Mouse (Mus musculus) G1E (cell line): ENCODE measurements at regions not wholly inside any gene's neighbourhood (a gene's known extent, or its start where the extent isn't known, plus 50 kb on each side); places are given as distances from the start of the nearest gene placed in this dataset.

Experiments
- ATAC-seq: 2 replicates; pipeline ENCODE4 v1.8.0; 2016; ENCODE audit warnings: mild to moderate bottlenecking; ENCODE audit not compliant: insufficient number of reproducible peaks, poor library complexity, low FRiP score, severe bottlenecking; ENCODE audit errors: extremely low read depth
- DNase-seq: peaks from one replicate; pipeline ENCODE4 v3.0.0; 2012; ENCODE audit warnings: low spot score
- H3K27me3 ChIP-seq: 2 replicates; pipeline ENCODE4 v1.6.1; 2012; ENCODE audit warnings: mild to moderate bottlenecking, low read length, inconsistent platforms; ENCODE audit not compliant: insufficient read depth
- H3K36me3 ChIP-seq: replicated peaks from 2 replicates; pipeline ENCODE3; 2012; ENCODE audit warnings: mild to moderate bottlenecking, inconsistent platforms
- H3K4me1 ChIP-seq: 2 replicates; pipeline ENCODE4 v1.6.1; 2012; ENCODE audit warnings: low read depth, low read length, inconsistent platforms, mixed read lengths; ENCODE audit not compliant: insufficient read depth
- H3K4me3 ChIP-seq: 2 replicates; pipeline ENCODE4 v1.5.1; 2012; ENCODE audit warnings: low read depth, mild to moderate bottlenecking, inconsistent platforms, low read length, moderate library complexity, mixed read lengths
- H3K9me3 ChIP-seq: replicated peaks from 2 replicates; pipeline ENCODE4 v1.6.1; 2012; ENCODE audit warnings: inconsistent platforms
- CTCF ChIP-seq: IDR thresholded peaks from 2 replicates; pipeline ENCODE4 v1.5.1; 2012; ENCODE audit warnings: low read depth, low read length, inconsistent platforms, mixed read lengths
- GATA1 ChIP-seq: IDR thresholded peaks from 2 replicates; pipeline ENCODE4 v1.6.1; 2012; ENCODE audit warnings: borderline replicate concordance, low read length, inconsistent platforms, mixed read lengths
- GATA2 ChIP-seq: IDR thresholded peaks from 2 replicates; pipeline ENCODE4 v1.6.1; 2012; ENCODE audit warnings: low read depth, low read length, inconsistent platforms, borderline replicate concordance
- POLR2AphosphoS5 ChIP-seq: IDR thresholded peaks from 2 replicates; pipeline ENCODE4 v1.6.1; 2012; ENCODE audit warnings: low read depth, low read length, inconsistent platforms; ENCODE audit not compliant: insufficient replicate concordance
- TAL1 ChIP-seq: conservative IDR thresholded peaks from 2 replicates; pipeline ENCODE4 v1.6.1; 2012; ENCODE audit warnings: low read depth, low read length, inconsistent platforms, mixed read lengths

DNA sequence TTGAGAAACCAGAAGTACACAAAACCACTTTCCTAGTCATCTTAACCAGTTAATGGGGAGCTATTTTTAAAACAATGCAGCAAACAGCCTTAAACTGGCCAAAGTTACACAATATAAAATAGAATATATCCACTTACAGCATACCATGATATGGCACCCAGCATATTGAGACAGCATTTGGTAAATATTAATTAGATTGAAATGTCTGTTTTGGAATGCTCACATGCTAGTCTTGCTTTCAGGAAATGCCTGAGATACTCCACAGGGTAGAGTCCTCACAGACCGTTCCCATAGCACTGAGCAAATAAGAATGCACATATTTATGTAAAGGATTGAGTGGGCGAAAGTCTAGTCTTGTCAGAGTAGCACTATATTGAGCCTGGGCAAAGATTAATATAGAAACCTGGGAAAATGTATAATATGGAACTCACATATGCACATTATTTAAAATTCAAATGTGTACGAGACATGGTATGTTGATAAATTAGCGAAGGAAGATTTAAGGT, 185.1 kb upstream of the Vegfc start:
- no peak for TF ChIP-seq POLR2AphosphoS5
- TF ChIP-seq GATA2 = no peak
- TF ChIP-seq GATA1 = no peak
- no peak for TF ChIP-seq CTCF
- TF ChIP-seq TAL1 = no peak
- DNase-seq (no peak), ATAC-seq (no peak)
- Histone ChIP-seq H3K4me3 (no peak overlapping the region), H3K36me3 (no peaks in the 10 kb centered on the region), H3K27me3 (no peaks in the 10 kb centered on the region), H3K9me3 (no peaks in the 10 kb centered on the region), H3K4me1 (no peaks in the 10 kb centered on the region)

DNA sequence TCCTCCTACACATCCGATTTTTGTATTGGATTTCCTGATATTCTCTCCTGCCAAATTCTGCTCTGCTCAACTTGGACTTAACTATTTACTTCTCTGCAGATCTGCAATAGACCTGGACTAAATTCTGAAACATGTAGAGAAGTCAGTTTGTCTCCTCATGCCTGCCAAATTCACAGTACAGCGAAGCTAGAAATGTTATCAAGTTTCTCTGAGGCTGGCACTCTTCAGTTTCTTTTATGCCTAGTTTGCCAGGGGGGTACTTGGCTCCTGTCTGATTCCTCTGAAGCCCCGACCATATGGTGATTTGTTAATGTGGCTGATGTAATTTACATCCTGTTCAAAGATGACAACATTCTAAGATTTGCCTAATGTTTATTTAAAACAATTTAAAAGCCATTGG, 184.6 kb upstream of the Vegfc start:
- ATAC-seq (no peak), DNase-seq (no peak)
- Histone ChIP-seq H3K27me3 (no peaks in the 10 kb centered on the region), H3K4me1 (no peaks in the 10 kb centered on the region), H3K4me3 (no peak overlapping the region), H3K9me3 (no peaks in the 10 kb centered on the region), H3K36me3 (no peaks in the 10 kb centered on the region)
- TF ChIP-seq CTCF (no peak), POLR2AphosphoS5 (no peak), GATA2 (no peak), GATA1 (no peak), TAL1 (no peak)

GRCm38 (mm10) chr8:53922343-53922742, 155.1 kb upstream of the Vegfc start:
- H3K4me3 ChIP-seq = no peak overlapping the region
- no peak for DNase-seq
- H3K36me3 ChIP-seq = no peaks in the 10 kb centered on the region
- TF ChIP-seq CTCF = no peak
- TF ChIP-seq GATA2 = no peak
- no peak for ATAC-seq
- H3K9me3 ChIP-seq = 0 out of 2 replicates have a peak, but pooled peaks cover 3% of the 10 kb centered on the region
- no peaks in the 10 kb centered on the region for H3K4me1 ChIP-seq
- H3K27me3 ChIP-seq = no peaks in the 10 kb centered on the region

DNA sequence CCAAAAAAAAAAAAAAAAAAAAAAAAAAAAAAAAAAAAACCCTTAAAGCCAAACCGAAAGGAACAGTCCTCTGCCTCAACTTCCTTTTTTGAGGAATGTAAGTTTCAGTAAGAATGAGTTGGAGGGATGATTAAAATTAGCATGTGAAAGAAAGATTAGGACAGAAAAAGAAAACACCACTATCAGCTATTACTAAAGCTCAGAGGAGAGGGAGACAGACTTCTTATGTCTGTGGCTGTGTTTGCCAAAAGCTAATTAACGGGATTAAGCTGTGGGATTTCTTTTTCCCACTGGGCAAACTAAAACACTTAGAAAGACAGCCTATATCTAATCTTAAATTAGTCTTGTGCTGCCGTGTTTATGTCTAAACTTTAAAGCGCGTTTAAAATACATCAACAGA, 146.7 kb upstream of the Vegfc start:
- Histone ChIP-seq H3K9me3 (no peaks in the 10 kb centered on the region), H3K4me1 (no peaks in the 10 kb centered on the region), H3K4me3 (no peak overlapping the region), H3K36me3 (no peaks in the 10 kb centered on the region), H3K27me3 (no peaks in the 10 kb centered on the region)
- no peak for TF ChIP-seq GATA2
- TF ChIP-seq TAL1 = no peak
- no peak for TF ChIP-seq GATA1
- TF ChIP-seq CTCF = no peak
- no peak for TF ChIP-seq POLR2AphosphoS5
- ATAC-seq (no peak), DNase-seq (no peak)

DNA sequence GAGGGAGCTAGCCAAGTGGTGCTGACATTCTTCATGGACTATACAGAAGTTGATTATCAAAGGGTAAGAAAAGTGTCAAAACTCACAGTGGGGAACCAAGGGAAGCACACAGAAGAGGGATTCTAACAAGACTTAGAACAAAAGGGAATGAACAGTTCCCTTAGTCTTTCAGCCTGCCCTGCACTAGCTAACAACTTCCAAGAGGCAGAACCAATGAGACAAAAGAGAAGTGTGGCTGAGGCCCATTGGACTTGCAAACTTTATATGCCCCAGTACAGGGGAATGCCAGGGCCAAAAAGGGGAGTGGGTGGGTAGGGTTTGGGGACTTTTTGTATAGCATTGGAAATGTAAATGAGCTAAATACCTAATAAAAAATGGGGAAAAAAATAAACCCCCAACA, 139.0 kb upstream of the Vegfc start:
- no peak for DNase-seq
- H3K9me3 ChIP-seq = no peaks in the 10 kb centered on the region
- ATAC-seq = no peak
- no peak for TF ChIP-seq GATA2
- no peak for TF ChIP-seq POLR2AphosphoS5
- TF ChIP-seq TAL1 = no peak
- no peak for TF ChIP-seq GATA1
- no peak for TF ChIP-seq CTCF
- H3K4me3 ChIP-seq = no peak overlapping the region
- H3K36me3 ChIP-seq = no peaks in the 10 kb centered on the region
- no peaks in the 10 kb centered on the region for H3K27me3 ChIP-seq
- H3K4me1 ChIP-seq = no peaks in the 10 kb centered on the region

- ATAC-seq = no peak
These were observed 137.9 kb upstream of the Vegfc start for GRCm38 (mm10) chr8:53939519-53939918.

GRCm38 (mm10) chr8:53941144-53941543, 136.3 kb upstream of the Vegfc start:
- Histone ChIP-seq H3K36me3 (no peaks in the 10 kb centered on the region), H3K9me3 (no peaks in the 10 kb centered on the region), H3K4me3 (no peak overlapping the region), H3K27me3 (no peaks in the 10 kb centered on the region), H3K4me1 (no peaks in the 10 kb centered on the region)
- ATAC-seq = no peak
- TF ChIP-seq TAL1 (no peak), CTCF (no peak), GATA2 (no peak), POLR2AphosphoS5 (no peak), GATA1 (no peak)
- no peak for DNase-seq

More at GRCm38 (mm10) chr8:53939519-53939918, 137.9 kb upstream of the Vegfc start:
- Histone ChIP-seq H3K4me3 (no peak overlapping the region), H3K27me3 (no peaks in the 10 kb centered on the region), H3K36me3 (no peaks in the 10 kb centered on the region), H3K4me1 (no peaks in the 10 kb centered on the region), H3K9me3 (no peaks in the 10 kb centered on the region)
- no peak for DNase-seq
- TF ChIP-seq CTCF (no peak), TAL1 (no peak), GATA1 (no peak), GATA2 (no peak), POLR2AphosphoS5 (no peak)
